Mouse (Mus musculus): ENCODE measurements at regions not wholly inside any gene's neighbourhood (a gene's known extent, or its start where the extent isn't known, plus 50 kb on each side); places are given as distances from the start of the nearest gene placed in this dataset.

DNA sequence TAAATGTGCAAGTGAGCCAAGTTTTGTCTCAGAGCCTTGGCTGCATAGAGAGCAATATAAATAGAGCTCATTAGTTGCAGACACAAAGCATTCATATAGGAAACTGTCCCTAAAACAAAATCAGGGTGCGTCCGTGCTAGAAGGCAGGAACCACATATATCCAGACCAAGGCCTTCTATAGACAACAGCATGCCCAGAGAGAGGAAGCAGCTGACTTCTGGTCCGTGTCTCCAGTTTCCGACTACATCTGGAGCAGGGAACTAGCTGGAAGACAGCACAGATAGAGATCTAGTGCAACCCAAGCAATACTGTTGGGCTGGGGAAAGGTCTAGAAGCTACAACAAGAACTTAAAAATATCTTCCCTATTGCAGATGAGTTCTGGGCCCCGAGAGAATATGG is 121.0 kb downstream of the Gm12728 start:
- ATAC-seq (ENCODE audit: insufficient read depth) (no peak), DNase-seq (ENCODE audit: low read depth in 3 of 3, low spot score in 3 of 3) (no peak)
- Histone ChIP-seq H3K9me3 (ENCODE audit: control insufficient read depth, low read length) (no peaks in the 10 kb centered on the region), H3K27me3 (ENCODE audit: control insufficient read depth, insufficient read depth, low read length) (no peaks in the 10 kb centered on the region), H3K4me3 (ENCODE audit: insufficient read depth in 1 of 2, low read depth in 2 of 2, low read length in 2 of 2) (no peak overlapping the region), H3K4me1 (replicated peaks; ENCODE audit: control insufficient read depth in 2 of 2, insufficient read depth in 2 of 2, low read length in 1 of 2) (0 out of 4 replicates have a peak, but pooled peaks cover 0 to 2% of the 10 kb centered on the region in 2 experiments), H3K4me2 (ENCODE audit: low read depth) (no peak overlapping the region), H3K9ac (replicated peaks) (no peak overlapping the region), H3K27ac (no peak overlapping the region), H3K36me3 (replicated peaks; ENCODE audit: control insufficient read depth, insufficient read depth, low read depth) (no peaks in the 10 kb centered on the region)
- no peak for TF ChIP-seq EP300 (IDR thresholded peaks at IDR 0.05; ENCODE audit: low read depth)
- TF ChIP-seq CTCF (IDR thresholded peaks at IDR 0.05; ENCODE audit: low read depth): no peak
- 45% methylated on average over 5 of the region's 5 CpGs for WGBS (ENCODE audit: insufficient replicate concordance)

DNA sequence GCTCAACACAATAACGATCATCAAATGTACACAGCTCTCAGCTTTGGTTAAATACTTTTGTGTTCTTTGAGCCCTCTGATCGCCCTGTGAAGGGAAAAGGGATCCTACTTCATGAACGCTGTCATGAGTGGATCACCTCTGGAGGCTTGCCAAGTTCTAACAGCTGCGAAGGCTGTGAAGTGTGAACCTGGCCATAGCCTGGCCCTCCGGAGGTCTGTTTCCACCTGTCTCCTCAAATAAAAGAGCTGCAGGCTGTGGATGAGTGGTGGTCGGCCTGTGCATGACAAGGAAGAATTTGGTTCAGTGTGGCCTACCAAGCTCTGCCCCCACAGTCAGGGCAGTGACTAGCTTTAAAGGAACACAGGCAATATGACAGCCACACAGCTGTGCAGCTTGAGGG is 122.0 kb downstream of the Gm12728 start:
- Histone ChIP-seq H3K27me3 (ENCODE audit: control insufficient read depth, insufficient read depth, low read length) (no peaks in the 10 kb centered on the region), H3K36me3 (replicated peaks; ENCODE audit: control insufficient read depth, insufficient read depth, low read depth) (no peaks in the 10 kb centered on the region), H3K9me3 (ENCODE audit: control insufficient read depth, low read length) (no peaks in the 10 kb centered on the region), H3K4me2 (ENCODE audit: low read depth) (no peak overlapping the region), H3K9ac (replicated peaks) (no peak overlapping the region), H3K4me1 (replicated peaks; ENCODE audit: control insufficient read depth in 2 of 2, insufficient read depth in 2 of 2, low read length in 1 of 2) (0 out of 4 replicates have a peak, but pooled peaks cover 0 to 2% of the 10 kb centered on the region in 2 experiments), H3K27ac (no peak overlapping the region), H3K4me3 (ENCODE audit: insufficient read depth in 1 of 2, low read depth in 2 of 2, low read length in 2 of 2) (no peak overlapping the region)
- WGBS (ENCODE audit: insufficient replicate concordance): 56% methylated on average over 6 of the region's 6 CpGs
- DNase-seq (ENCODE audit: low read depth in 3 of 3, low spot score in 3 of 3) (no peak), ATAC-seq (ENCODE audit: insufficient read depth) (no peak)
- no peak for TF ChIP-seq EP300 (IDR thresholded peaks at IDR 0.05; ENCODE audit: low read depth)
- no peak for TF ChIP-seq CTCF (IDR thresholded peaks at IDR 0.05; ENCODE audit: low read depth)

DNA sequence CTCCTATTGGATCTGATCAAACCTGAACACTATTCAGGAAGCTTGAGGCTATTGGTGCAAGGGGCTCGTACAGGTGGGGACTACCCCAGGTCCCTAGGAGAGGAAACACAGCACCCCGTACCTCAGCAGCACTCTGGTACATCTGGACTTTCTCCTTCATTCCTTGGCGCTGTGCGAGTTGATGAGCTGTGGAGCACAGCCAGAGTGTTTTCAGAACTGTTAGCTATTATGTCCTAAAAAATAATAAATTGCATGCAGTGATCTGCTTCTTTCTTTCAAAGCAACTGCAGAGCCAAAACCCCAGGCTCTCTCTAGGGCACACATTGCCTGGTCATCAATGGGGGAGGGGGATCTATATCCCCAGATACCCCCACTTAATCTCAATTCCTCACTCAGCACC is 122.6 kb downstream of the Gm12728 start:
- DNase-seq (ENCODE audit: low read depth in 3 of 3, low spot score in 3 of 3): no peak
- H3K4me1 ChIP-seq (replicated peaks; ENCODE audit: control insufficient read depth in 2 of 2, insufficient read depth in 2 of 2, low read length in 1 of 2): 0 out of 4 replicates have a peak, but pooled peaks cover 0 to 2% of the 10 kb centered on the region in 2 experiments

GRCm38 (mm10) chr4:105914996-105915395 is 125.3 kb downstream of the Gm12728 start:
- ATAC-seq (ENCODE audit: insufficient read depth) (no peak), DNase-seq (ENCODE audit: low read depth in 3 of 3, low spot score in 3 of 3) (no peak)
- 19% methylated on average over 6 of the region's 6 CpGs for WGBS (ENCODE audit: insufficient replicate concordance)

More for the DNA sequence above, 122.6 kb downstream of the Gm12728 start:
- Histone ChIP-seq H3K9me3 (ENCODE audit: control insufficient read depth, low read length) (no peaks in the 10 kb centered on the region), H3K4me3 (ENCODE audit: insufficient read depth in 1 of 2, low read depth in 2 of 2, low read length in 2 of 2) (no peak overlapping the region), H3K27ac (no peak overlapping the region), H3K9ac (replicated peaks) (no peak overlapping the region), H3K36me3 (replicated peaks; ENCODE audit: control insufficient read depth, insufficient read depth, low read depth) (no peaks in the 10 kb centered on the region), H3K27me3 (ENCODE audit: control insufficient read depth, insufficient read depth, low read length) (no peaks in the 10 kb centered on the region), H3K4me2 (ENCODE audit: low read depth) (no peak overlapping the region)
- no peak for TF ChIP-seq EP300 (IDR thresholded peaks at IDR 0.05; ENCODE audit: low read depth)
- TF ChIP-seq CTCF (IDR thresholded peaks at IDR 0.05; ENCODE audit: low read depth): no peak
- ATAC-seq (ENCODE audit: insufficient read depth): no peak
- whole genome bisulfite sequencing (ENCODE audit: insufficient replicate concordance): 56% methylated on average over 4 of the region's 4 CpGs

DNA sequence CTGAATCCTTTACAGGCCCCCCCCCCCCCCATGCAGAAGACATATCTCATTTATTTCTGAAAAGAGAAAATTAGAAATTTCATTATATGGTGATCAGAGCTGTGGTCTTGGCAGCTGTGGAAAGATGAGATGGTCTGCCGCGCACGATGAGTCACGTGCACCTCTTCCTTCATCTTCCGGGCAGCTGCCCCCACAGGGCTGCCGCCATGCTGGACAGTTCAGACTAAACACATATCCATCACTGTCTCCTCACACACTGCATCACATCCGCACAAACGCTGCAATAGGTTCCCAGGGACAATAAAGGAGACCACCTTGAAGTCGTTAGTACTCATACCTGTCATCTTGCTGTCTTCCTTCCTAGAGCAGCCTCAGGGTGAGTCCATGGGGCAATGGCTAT is 126.6 kb downstream of the Gm12728 start:
- H3K4me3 ChIP-seq (ENCODE audit: insufficient read depth in 1 of 2, low read depth in 2 of 2, low read length in 2 of 2): no peak overlapping the region
- H3K9ac ChIP-seq (replicated peaks): no peak overlapping the region
- no peaks in the 10 kb centered on the region for H3K36me3 ChIP-seq (replicated peaks; ENCODE audit: control insufficient read depth, insufficient read depth, low read depth)
- no peak overlapping the region for H3K4me2 ChIP-seq (ENCODE audit: low read depth)
- ATAC-seq (ENCODE audit: insufficient read depth) (no peak), DNase-seq (ENCODE audit: low read depth in 3 of 3, low spot score in 3 of 3) (no peak)
- no peak for TF ChIP-seq EP300 (IDR thresholded peaks at IDR 0.05; ENCODE audit: low read depth)
- TF ChIP-seq CTCF (IDR thresholded peaks at IDR 0.05; ENCODE audit: low read depth): no peak
- H3K9me3 ChIP-seq (ENCODE audit: control insufficient read depth, low read length): no peaks in the 10 kb centered on the region
- H3K4me1 ChIP-seq (replicated peaks; ENCODE audit: control insufficient read depth in 2 of 2, insufficient read depth in 2 of 2, low read length in 1 of 2): no peaks in the 10 kb centered on the region
- WGBS (ENCODE audit: insufficient replicate concordance): 72% methylated on average over 9 of the region's 9 CpGs
- no peaks in the 10 kb centered on the region for H3K27me3 ChIP-seq (ENCODE audit: control insufficient read depth, insufficient read depth, low read length)
- no peak overlapping the region for H3K27ac ChIP-seq

More at GRCm38 (mm10) chr4:105914996-105915395, 125.3 kb downstream of the Gm12728 start:
- no peak for TF ChIP-seq EP300 (IDR thresholded peaks at IDR 0.05; ENCODE audit: low read depth)
- TF ChIP-seq CTCF (IDR thresholded peaks at IDR 0.05; ENCODE audit: low read depth): peak; percentile 45
- Histone ChIP-seq H3K27ac (no peak overlapping the region), H3K4me3 (ENCODE audit: insufficient read depth in 1 of 2, low read depth in 2 of 2, low read length in 2 of 2) (no peak overlapping the region), H3K27me3 (ENCODE audit: control insufficient read depth, insufficient read depth, low read length) (no peaks in the 10 kb centered on the region), H3K9ac (replicated peaks) (no peak overlapping the region), H3K4me1 (replicated peaks; ENCODE audit: control insufficient read depth in 2 of 2, insufficient read depth in 2 of 2, low read length in 1 of 2) (no peaks in the 10 kb centered on the region), H3K9me3 (ENCODE audit: control insufficient read depth, low read length) (no peaks in the 10 kb centered on the region), H3K36me3 (replicated peaks; ENCODE audit: control insufficient read depth, insufficient read depth, low read depth) (no peaks in the 10 kb centered on the region), H3K4me2 (ENCODE audit: low read depth) (no peak overlapping the region)

Measured in liver, embryonic 14.5 days (tissue).